Mouse (Mus musculus) heart, adult 9 months (tissue): Measurements from ENCODE around the gene Mospd2.

Source experiments
- DNase-seq, 2 experiments: peaks; one replicate each; pipeline ENCODE4 v3.0.0; 2022; ENCODE audit warnings: low spot score in 2 of 2

Mospd2 gene

DNA sequence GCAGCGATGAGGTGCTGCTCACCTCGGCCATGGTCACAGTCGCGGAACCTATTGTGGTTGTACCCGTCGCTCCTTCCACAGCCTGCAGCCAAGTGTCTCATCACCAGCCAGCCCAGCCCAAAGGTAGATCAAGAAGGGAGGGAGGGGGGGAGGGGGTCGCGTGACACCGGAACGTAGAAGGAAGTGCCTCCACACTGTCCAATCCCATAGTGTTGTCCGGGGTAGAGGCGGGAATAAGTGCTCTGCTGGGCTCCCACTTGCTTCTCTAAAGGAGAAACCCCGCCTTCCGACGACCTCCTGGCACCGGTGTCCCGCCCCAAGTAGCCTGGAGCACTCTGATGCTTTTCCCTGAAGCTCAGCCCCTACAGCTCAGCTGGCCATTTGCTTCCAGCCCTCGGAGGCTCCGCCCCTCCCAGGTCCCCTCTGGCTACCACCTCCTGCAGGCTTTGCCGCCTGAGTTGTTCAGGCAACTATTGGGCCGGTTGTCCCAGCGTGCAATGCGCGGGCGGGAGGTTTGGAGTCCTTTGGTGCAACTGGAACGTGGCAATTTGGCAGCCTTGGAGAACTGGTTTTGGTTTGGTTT is at the start of gene Mospd2, which contains the start of gene Fancb:
Gene Mospd2 (minus strand): TSS at position 183 of the 583 bp plus-strand sequence.
Gene Fancb (plus strand): TSS at position 400 of the 583 bp plus-strand sequence.
- peak; percentile 92 to 95 for DNase-seq

DNA sequence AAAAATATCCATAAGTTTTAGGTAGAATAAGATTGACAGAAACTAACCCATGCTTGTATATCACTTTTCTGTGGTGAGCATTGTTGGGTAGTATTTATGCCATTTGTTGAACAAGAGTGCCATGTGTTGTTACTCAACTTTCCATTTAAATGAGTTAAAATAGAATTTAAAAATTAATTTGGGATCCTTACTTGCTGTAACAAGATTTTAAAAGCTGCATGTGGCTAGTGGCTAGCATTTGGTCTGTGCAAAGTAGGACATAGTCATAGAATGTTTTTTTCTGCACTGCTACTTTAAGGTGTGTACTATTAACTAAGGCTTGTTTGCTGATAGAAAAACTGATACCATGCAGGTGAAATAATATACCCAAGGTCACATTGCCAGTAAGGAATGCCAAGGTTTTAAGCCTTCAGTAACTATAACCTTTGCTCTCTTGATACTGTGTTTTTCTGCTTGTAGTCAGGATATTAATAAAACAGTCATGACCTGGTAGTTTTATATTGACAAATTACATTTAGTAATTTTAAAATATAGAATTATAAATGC is 24.7 kb upstream of the Mospd2 start, which contains the start of gene Gm17604:
Gene Gm17604 (minus strand): TSS at position 51 of the 546 bp plus-strand sequence.
- DNase-seq, result no peak

- DNase-seq, result peak; percentile 32 to 34
These were observed 23.0 kb upstream of the Mospd2 start for GRCm38 (mm10) chrX:165003141-165003540.

- no peak for DNase-seq
These were observed 1.3 kb downstream of the Mospd2 start for GRCm38 (mm10) chrX:164978866-164979265.

DNA sequence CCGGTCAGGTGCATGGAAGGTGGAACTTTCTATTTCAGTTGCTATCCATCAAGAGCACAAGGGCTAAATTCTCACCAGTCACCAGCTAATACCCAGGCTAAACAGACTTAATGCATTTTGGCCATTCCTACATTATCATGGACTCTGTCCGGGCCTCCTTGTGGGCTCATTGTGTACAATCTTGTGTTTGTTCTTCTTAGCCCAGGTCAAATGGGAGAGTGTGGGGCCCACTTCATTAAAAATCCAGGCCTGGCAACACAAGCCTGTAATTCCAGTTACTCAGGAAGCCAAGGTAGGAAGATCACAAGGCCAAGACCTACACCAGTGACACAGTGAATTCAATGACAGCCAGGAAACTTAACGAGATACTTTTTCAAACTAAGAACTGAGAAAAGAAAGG is 9.0 kb downstream of the Mospd2 start:
- no peak for DNase-seq

GRCm38 (mm10) chrX:164965750-164966448 is 14.3 kb downstream of the Mospd2 start:
- DNase-seq, result no peak

- DNase-seq, result peak; percentile 33 to 64
These were observed 27.4 kb downstream of the Mospd2 start for GRCm38 (mm10) chrX:164952601-164953375.

DNA sequence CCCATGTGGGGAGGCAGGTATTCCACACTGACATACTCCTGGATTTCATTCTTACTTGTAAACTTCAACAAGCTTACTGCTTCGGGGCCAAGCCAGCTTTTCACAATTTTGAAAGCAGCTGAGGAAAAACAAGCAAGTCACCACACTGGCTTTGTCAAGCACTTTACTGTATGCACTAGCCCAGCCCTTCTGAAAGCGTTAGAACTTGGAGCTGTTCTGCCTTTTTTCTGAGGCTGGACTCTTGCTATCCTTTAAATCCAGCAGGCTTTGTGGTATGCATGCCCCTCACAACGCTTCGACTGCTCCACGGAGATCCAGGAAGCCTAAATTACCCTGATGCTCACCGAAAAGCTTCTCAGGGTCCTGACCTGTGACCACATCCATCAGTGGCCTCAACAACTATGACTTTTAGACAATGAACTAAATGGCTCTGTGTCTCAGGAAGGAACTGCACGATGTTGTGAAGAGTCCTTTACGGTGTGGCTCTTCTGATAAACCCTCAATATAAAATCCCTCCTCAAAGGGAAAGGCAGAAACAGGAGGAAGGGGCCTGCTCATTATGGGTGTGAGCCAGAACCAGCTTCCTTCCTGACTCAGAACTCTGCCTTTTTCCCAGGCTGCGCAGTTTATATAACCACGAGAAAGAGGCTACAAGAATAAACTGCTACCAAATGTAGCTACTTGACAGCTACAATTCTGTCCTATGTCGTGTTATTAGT is 28.2 kb downstream of the Mospd2 start:
- peak; percentile 24 to 39 for DNase-seq

- peak; percentile 5 to 11 for DNase-seq
These were observed 38.6 kb downstream of the Mospd2 start for GRCm38 (mm10) chrX:164941540-164941939.

DNA sequence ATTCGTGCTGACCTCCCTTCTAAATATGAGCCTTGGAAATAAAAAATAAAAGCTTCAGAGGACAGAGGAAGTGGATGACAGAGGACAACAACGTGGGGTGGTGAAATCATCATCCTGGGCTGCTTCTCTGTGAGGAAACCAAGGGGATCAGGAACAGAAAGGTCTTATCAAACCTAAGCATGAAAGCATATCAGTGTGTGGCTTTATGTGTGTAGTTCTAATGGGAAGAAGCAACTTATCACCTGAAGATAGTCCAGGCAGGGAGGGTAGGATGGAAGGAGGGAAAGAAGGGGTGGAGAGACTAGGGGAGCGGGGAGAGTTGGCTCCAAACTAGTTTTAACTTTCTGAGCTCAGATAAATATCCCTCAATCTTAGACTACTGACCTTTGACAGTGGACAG is 67.2 kb downstream of the Mospd2 start:
- no peak for DNase-seq

DNA sequence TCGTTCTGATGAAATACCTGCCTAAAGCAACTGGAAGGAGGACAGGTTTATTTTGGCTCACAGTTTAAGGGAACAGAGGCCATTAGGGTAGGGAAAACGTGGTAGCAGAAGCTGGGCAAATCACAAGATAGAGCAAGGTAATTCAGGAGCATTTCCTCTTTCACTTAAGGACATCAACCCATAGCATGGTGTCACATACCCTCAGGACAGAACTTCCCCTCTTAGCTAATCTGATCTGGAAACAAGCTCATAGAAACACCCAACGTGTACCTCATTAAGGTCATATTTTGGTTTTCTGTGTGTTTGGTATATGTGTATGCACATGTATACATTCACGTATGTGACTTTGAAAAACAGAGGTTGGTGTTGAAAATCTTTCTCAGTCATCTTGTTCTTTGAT is 68.0 kb downstream of the Mospd2 start:
- no peak for DNase-seq

GRCm38 (mm10) chrX:164901847-164902246 is 78.3 kb downstream of the Mospd2 start:
- DNase-seq, result no peak

DNA sequence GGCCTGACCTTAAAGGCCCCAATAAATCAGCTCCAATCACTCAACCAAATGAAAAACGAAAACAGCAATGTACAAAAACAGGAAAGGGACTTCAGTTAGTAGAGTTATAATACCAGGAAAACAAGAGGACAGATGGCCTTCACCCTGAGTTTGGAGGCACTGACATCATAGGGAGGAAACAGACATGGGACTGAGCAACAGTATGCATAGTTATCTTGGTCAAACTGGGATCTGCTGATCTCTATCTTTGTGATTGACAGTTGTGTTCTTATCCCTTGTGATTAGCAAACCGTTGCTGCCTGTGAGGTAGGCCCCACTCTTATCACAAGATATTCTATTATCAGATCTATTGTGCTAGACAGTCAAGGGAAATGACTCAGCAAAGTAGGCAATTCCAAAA is 80.4 kb downstream of the Mospd2 start:
- DNase-seq, result peak in 1 of 2 experiments; percentile 1

GRCm38 (mm10) chrX:164886260-164886659 is 93.9 kb downstream of the Mospd2 start:
- DNase-seq, result no peak
